Mouse (Mus musculus): ENCODE measurements around the gene Crip1. TPM values are rescaled to one million over a fixed set of nuclear protein-coding genes. Genes with fewer than 3 reads are reported as not detected.

Gene Crip1
- total RNA-seq, 2 experiments from 2014 or later: 44.1 to 71.1 TPM

DNA sequence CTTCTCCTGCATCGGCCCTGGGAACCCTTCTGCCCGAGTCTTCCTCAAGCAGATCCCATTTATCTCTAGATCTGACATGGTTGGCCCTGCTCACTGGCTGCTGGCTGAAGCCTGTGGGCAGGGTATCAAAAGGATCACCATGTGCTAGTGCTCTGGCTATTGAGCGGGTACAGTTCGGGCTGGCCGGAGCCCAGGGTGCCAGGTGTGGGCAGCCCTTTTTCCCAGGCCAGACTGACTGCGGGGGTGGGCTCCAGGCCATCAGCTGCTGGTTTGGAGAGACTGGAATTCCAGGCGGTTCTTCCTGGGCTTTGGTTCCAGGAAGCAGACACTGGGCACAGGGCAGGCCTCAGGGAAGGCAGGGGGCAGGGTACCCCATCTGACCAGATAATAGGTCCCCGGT is 1.4 kb downstream of the Crip1 start:
- no peak for DNase-seq

DNA sequence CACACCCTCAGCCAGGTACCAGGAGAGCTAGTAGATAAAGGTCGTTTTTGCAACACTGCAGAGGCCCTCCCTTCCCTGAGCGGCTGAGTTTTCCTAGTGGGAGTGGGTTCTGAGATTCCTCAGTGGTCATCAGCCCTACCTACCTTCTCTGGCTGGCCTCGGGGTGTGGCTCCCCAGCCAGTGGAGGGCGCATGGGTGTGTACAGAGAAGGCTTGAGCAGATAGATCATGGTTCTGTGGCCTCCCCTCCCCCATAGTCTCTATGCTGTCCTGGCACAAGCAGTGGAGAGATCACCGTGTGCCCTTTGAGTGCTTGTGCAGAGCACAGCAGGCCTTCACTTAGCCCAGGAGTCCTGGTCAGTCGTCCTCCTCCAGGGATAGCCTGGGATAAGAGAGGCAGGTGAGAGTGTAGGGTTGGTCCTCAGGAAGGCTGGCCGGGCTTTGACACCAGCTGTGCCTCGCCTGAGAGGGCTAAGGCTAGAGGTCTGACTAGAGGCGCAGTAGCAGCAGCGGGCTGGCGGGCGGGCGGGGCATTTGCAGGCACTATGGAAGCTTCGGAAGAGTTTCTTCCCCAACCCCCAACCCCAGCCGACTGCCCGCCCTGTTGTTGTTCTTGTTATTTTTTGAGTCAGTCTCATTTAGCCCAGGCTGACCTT is 2.4 kb downstream of the Crip1 start:
- peak in 1 of 2 experiments; percentile 55 for DNase-seq

DNA sequence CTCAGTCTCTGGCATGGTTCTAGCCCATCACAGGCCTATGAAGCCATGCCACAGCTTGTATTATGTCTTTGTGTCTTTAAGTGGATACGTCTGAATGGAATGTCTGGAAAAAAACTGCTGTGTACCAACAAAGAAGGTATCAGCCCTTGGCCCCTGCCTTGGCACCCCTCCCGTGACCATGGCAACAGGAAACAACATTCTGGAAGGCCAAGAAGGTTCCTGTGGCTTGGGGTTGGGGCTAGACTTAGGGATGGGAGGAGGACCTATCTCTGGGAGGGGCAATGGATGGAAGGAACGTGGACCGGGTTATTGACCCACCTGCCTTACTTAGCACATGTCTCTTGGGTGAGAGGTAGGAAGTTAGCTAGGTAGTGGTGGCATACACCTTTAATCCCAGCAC is 3.2 kb downstream of the Crip1 start:
- no peak for DNase-seq

DNA sequence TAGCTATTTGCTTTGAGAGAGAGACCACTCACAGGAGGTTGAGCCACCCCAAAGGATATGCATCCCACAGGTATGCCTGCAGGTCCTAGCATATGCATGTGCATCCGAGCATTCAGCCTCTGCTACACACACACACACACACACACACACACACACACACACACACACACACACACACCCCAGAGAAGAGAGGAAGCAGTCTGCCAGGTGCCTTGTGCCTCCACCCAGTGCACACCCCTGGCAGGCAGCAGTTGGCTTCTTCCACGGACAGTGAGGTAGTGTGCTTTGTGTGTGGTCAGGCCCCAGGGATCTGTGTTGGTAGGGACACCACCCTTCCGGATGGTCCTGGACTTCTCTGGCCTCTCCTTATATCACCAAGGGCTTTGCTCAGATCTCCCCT is 3.8 kb downstream of the Crip1 start:
- DNase-seq: no peak

DNA sequence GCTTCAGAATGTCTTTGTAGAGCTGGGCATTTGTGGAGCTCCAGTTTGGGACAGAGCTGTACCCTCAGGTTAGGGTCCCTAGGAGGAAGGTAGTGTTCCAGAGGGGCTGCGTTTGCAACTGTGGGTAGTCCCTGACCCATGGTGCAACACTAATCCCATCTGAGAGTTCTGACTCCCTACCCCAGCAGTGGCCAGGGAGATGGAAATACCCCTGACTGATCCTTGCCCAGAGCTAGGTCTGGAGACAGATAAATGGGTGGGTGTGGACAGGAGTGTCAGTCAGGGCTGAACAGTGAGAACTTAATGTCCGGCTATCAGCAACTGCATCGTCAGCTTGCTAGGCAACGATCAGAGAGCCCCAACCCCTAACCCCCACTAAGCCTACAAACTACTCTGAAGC is 4.5 kb downstream of the Crip1 start:
- no peak for DNase-seq

- no peak for DNase-seq
Observed at GRCm38 (mm10) chr12:113151046-113151445, 4.9 kb downstream of the Crip1 start.

DNA sequence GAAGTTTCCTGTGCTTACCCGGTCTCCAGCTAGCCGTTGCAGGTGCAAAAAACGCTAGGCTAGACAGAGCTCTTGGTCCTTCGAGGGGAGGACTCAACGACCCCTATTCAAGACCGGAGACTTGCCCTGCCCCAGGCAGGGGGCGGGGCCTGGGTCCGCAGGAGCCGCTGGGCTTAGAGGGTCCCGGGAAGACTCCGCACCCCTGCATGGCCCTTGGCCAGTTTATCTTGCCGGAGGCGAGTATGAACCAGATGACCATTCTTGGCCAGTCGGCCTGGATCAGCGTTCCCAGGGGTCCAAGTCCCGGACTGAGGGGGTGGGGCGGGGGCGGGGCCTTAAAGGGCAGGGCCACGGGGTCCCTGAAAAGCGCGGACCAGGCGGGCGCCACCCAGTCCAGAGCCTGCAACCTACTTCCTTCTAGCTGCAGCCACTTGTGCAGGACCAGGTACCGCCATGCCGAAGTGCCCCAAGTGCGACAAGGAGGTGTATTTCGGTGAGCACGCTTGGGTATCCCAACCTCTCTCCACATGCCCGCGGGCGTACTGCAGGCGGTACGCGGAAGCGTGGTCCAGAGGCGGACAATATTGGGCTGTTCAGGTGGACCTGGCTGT is 5.7 kb downstream of the Crip1 start:
- no peak for DNase-seq

DNA sequence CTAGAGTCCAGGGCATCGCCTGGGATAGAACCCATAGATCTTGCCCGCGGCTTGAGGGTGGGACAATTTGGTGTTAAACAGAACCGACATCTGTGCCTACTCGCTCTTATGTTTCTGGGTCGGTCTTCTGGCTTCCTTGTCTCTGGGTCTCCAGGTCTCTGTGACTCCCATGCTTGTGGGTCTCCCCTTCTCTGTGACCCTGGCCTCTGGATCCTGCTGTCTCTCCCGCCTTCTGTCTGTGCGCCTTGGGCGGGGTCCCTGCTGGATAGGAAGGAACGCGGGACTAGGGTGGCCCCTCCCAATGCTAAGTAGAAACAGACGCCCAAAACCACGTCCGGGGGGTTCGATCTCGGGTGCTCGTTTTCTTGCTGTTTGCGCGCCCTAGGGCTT is 6.2 kb downstream of the Crip1 start:
- no peak for DNase-seq

DNA sequence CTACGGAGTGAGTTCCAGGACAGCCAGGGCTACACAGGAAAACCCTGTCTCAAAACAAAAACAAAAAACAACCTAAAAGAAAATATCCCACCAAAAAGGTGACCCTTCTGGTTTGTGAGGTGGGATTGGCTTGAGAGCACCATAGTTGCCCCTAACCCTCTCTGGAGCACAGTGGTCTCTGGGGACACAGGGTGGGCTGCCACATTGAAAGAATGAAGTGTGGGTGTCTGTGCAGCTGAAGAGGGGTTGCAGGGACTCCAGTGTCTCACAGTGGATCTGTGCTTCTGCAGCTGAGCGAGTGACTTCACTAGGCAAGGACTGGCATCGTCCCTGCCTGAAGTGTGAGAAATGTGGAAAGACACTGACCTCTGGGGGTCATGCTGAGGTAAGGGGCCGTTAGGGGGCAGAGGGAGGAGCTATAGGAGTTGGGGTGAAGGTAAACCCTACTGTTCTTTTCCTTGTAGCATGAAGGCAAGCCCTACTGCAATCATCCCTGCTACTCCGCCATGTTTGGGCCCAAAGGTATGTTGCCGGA is 6.9 kb downstream of the Crip1 start:
- DNase-seq: no peak

GRCm38 (mm10) chr12:113153971-113154370 is 7.9 kb downstream of the Crip1 start:
- DNase-seq: no peak

DNA sequence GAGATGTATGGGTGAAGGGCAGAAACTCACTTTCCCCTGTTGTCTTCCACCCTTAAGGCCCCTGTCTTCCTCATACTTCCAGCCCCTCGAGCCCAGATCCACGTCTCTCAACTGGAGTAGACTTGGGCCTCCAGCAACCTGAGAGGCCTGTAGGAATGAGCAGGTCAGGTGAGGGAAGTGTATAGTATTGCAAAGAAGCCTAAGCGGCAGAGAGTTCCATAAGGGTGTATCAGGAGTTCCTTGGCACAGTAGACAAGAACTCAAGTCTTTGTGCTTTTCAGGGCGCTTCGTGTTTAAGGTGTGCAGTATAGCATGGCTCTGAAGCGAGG is 8.6 kb downstream of the Crip1 start:
- DNase-seq: no peak

DNA sequence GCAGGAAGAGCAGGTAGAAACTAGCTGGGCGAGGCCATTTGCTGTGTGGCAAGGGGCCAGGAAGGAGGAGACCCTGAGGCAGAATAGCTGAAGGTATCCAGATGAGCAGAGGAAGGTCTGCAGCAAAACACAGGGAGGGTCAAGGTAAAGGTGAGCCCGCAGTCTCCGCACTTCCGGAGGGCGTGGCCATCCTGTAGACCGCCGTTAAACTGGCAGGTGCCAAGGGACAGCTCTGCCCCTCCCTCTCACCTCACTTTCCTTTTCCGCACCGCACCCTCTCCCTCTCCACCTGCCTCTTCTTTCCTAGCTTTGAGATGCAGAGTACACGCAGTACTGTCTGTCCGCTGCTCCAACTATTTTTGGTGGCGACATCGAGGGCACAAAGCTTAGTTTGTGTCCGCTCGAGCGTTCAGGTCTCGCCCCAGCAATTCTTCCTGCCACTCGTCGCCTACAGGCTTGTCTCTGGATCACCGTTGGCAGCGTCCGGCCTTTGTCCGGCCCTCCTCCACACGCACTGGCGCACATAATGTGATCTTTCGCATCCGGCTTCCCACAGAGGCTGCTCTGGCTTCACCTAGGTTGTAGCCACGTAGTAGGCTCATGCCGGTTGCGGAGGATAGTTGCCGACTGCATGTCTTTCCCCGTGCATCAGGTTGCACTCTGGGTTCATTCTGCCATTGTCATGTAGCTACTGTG is 9.1 kb downstream of the Crip1 start:
- peak; percentile 60 to 63 for DNase-seq

DNA sequence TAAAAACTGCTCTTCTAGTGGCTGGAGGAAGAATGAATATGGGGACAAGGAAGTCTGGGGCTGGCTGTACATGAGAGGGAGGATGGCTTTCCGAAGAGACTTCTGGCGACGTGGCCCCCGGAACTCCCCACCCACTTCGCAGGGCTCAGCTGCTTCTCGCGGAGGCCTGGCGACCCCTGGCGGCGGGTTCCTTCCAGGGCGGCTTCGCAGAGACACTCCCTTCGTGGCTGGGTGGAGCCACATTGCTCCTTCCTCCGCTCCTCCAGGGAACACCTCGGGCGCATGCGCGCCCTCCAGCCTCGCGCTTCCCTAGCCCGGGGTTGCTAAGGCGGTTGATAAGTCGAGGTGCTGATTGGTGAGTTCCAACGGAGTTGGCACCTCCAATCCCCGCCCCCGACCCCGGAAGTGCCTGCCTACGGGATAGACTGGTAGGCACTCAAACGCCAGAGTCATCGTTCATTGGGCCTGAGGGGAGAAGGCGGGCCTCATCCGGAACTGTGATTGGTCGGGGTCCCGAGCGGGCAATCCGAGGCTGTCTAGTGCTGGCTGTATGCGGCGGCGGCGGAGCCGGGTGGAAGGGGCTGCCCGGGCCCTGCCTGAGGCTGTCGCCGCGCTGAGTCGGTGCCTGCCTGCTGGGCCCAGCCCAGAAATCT is 9.9 kb downstream of the Crip1 start, which contains the start of gene Tedc1:
Tedc1 (plus strand) TSS at position 535 of the 653 bp plus-strand sequence.
- DNase-seq: peak; percentile 100

GRCm38 (mm10) chr12:113156540-113156929 is 10.4 kb downstream of the Crip1 start:
- no peak for DNase-seq

DNA sequence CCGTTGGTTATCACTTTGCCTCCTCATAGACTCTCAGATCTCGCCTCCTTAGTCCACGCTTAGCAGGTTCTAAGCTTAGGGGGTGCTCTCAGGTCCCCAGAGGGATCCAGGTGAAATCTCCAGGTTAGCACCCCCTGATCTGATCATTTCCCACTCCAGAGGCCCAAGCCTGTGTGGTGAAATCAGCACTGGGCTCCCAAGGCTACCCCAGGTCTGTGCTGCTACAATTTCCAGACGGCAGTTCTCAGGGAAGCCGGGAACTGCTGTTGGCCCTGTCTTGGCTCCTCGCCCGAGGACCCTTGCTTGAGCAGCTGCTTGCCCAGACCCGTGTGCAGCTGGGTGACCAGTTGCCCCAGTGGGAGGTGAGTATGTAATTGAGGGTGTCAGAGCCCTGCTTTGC is 10.9 kb downstream of the Crip1 start:
- DNase-seq: no peak

DNA sequence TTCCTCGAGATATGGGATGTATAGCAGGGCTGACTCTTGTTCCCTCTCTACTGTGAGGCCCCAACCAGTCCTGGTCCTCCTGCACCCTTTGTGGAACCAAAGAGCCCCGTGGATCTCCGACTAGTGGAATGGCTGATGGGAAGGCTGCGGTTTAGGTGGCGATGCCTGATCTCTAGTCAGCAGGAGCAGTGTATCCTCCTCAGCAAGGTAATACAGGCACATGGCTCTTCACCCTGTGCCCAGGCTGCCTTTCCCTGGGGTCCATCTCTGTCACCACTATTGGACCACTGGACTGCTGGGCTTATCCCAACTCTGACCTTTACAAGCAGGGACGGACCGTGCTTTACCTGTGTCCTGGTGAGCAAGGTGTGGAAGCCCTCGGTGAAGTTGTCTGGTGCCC is 11.4 kb downstream of the Crip1 start:
- DNase-seq: no peak

DNA sequence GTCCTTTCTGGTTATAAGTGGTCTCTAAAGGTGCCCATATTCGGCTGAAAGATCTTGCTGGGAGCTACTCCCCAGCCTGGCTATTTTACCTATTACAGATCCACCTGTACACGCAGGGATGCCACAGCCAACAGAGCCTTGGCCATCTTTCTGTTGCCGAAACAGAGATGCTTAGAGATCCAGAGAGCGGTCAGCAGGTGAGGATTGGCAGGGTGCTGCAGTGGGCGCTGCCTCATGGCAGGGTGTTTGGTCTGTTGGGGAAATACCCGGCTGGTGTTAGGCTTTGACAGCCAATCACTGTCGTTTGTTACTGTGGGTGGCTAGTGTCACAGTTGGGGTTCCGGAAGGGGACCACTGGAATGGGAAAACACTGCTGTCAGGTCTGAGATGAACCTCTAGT is 11.9 kb downstream of the Crip1 start:
- DNase-seq: no peak

DNA sequence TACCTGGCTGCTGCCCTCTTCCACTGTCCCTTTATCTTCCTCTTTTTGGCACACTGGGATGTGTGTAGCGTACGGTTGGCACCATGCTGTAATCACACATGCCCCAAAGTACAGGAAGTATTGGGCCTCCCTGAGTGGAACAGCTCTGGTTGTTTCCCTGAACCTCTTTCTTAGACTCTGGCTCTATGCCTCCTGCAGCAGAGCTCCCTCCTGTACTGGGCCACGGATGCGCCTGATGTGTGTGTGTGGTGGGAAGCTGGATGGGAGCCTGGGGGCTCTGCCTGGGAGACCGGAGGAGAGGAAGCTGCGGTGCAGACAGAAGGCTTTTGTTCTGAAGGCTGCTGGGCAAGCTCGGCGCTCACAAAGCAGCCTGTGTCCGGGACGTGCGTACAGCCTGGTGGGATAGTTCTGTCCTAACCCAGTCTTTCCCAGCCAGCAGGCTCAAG is 17.5 kb downstream of the Crip1 start:
- no peak for DNase-seq

DNA sequence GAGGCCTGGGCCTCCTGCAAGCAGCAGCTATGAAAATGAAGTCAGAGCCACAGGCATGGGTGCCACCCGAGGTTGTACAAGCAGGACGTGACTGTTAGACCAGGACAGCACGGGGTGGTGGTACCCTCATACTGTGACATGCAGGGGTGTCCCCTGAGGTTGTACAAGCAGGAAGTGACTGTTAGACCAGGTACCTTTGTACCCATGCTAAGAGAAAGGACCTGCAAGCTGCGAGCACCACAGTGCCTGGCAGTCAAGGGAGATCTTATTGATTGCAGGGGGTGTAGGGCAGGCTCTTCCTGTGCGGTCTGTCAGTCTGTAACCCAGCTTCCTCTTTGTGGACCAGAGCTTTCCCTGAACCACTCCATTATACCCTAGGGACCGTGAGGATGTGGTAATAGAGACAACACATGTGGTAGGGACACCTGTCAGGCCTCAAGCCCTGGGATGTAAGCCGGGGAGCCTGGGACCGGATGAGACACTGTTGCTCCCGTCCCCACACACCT is 22.0 kb downstream of the Crip1 start:
- DNase-seq: no peak

DNA sequence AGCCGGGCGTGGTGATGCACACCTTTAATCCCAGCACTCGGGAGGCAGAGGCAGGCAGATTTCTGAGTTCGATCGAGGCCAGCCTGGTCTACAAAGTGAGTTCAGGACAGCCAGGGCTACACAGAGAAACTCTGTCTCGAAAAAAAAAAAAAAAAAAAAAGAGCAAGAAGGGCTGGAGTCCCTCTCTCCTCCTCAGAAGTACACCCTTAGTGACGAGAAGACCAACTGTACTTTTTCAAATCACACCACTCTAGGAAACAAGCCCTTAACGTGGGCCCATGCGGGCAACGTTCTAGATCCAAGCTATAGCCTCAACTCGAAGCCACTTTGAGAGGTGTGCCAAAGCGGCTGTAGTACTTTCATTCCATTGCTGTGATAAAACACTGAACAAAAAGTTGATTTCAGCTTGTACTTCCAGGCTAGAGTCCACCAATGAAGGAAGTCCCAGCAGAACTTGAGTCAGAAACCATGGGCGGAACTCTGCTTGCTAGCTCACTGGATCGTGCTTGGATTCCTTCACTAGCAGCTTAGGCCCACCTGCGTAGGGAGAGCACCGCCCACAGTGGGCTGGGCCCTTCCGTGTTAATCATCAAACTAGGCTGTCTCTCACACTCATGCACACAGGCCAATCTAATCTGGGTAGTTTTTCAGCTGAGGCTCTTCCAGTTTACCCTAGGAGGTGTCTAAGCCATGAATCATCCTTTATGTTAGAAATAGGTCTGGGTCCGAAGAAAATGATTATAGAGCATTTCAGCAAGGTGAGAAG is 31.0 kb downstream of the Crip1 start:
- no peak for DNase-seq

DNA sequence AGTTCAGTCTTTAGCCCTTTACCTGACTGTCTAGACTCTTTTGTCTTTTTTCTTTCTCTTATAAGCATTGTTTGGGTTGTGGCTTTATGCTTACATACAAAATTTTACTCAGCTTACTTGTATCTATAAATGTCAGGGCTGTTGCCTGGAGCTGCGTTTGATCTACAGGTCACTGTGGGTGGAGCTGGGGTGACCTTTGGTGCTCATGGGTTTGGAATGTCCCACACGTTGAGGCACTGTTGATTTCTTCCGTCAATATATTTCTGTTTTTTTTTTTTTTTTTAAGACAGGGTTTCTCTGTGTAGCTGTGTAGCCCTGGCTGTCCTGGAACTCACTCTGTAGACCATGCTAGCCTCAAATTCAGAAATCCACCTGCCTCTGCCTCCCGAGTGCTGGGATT is 34.9 kb downstream of the Crip1 start:
- DNase-seq: peak; percentile 61 to 68

DNA sequence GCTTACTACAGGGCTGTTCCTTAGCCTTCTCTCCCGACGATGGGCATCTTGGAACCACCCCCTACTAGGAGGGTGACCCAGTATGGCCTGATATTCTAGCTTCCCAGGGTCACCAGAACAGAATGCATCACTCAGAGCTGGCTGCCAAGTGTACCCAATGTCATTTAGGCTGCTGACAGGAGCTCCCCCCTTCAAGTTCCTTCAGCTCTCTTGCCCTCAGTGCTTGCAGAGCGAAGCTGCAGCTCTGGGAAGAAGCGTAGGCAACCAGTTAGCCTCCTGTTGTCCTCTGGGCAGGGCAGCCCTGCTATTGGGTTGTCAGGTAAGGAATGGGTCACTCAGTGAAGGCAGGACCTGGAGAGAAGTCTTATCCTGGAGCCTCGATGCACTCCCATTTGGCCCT is 38.8 kb downstream of the Crip1 start:
- DNase-seq: peak; percentile 24 to 30

All from adrenal gland, postnatal 36 days (tissue).